Mouse (Mus musculus): ENCODE data around the gene Olfr1188. TPM values are rescaled to one million over a fixed set of nuclear protein-coding genes. Genes with fewer than 3 reads are reported as not detected.
"Not testable (repeated sequence)": the region's sequence is repeated elsewhere in the genome, so short reads cannot be mapped to it uniquely, and the experiment has no call there.

Gene Olfr1188
- not detected in 2 replicates for polyA plus RNA-seq (2015; fragmentation: Nextera tagmentation; extraction: Ambion mirVana)

GRCm38 (mm10) chr2:88556635-88557034, at the start of gene Olfr1188:
TSS of gene Olfr1188 (plus strand) at chr2:88556935.
- Histone ChIP-seq H3K4me2 (no peak within 1 kb of the TSS), H3K4me1 (no peaks in the 10 kb centered on the region), H3K27ac (no peak within 1 kb of the TSS), H3K9me3 (replicated peaks) (no peaks in the 10 kb centered on the region), H3K27me3 (no peaks in the 10 kb centered on the region), H3K36me3 (ENCODE audit: poor library complexity, severe bottlenecking) (no peaks in the 10 kb centered on the region), H3K9ac (no peak within 1 kb of the TSS), H3K4me3 (no peak within 1 kb of the TSS)
- ATAC-seq, result no peak
- 91% methylated on average over 2 of the region's 2 CpGs for WGBS

DNA sequence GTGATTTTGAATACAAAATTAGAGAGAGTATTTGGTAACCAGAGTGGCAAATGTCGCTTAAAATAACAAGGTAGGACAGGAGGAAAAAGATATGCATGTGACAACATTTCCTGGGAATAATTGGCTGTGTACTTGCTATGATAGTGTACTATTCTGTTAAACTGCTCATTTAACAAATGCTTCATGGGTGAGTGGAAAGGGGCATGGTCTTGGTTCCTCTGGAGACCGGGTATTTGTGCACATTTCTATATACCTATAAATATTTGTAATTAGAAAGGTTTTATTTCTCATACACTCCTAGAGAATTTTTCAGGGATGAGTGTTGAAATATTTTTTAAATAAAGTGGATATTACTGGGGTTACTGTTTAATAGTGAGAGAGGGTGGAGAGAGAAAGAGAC, 38.5 kb upstream of the Olfr1188 start, which contains the start of gene Olfr1186:
Gene Olfr1186, plus strand, starts transcription at position 301 of the 400 bp plus-strand sequence.
- Histone ChIP-seq H3K4me1 (no peaks in the 10 kb centered on the region), H3K27me3 (no peaks in the 10 kb centered on the region), H3K27ac (no peak within 1 kb of the TSS), H3K4me3 (no peak within 1 kb of the TSS), H3K9me3 (replicated peaks) (no peaks in the 10 kb centered on the region), H3K36me3 (ENCODE audit: poor library complexity, severe bottlenecking) (no peaks in the 10 kb centered on the region), H3K9ac (no peak within 1 kb of the TSS), H3K4me2 (no peak within 1 kb of the TSS)
- 87% methylated on average over 2 of the region's 2 CpGs for WGBS
- ATAC-seq, result no peak

- Histone ChIP-seq H3K27me3 (no peaks in the 10 kb centered on the region), H3K27ac (no peak overlapping the region), H3K4me3 (no peak overlapping the region), H3K4me2 (no peak overlapping the region), H3K4me1 (no peaks in the 10 kb centered on the region), H3K36me3 (ENCODE audit: poor library complexity, severe bottlenecking) (no peaks in the 10 kb centered on the region), H3K9ac (no peak overlapping the region), H3K9me3 (replicated peaks) (no peaks in the 10 kb centered on the region)
- 70% methylated on average over 3 of the region's 3 CpGs for WGBS
- ATAC-seq, result no peak
Measured at GRCm38 (mm10) chr2:88525720-88526119, 31.0 kb upstream of the Olfr1188 start.

DNA sequence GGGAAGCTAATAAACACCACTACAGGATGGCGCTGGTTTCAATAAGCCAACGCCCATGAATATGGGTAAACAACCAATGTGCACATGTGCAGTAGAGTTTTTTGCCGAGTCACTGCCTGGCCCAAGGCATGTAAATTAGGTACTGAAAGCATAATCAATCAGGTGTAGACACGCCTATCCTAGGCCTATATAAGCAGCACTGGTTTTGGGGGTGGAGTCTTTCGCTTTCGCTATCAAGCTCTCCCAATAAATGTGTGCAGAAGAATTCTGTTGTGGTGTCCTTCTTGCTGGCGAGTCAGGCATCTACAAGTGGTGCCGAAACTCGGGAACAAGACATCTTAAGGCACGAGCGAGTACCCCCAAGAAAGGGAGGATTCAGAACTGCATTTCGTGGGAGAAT, 16.0 kb downstream of the Olfr1188 start:
- ATAC-seq; H3K9ac ChIP-seq; H3K4me1 ChIP-seq; H3K27me3 ChIP-seq; H3K36me3 ChIP-seq (ENCODE audit: poor library complexity, severe bottlenecking); H3K4me3 ChIP-seq; H3K4me2 ChIP-seq; H3K27ac ChIP-seq; H3K9me3 ChIP-seq (replicated peaks): not testable (repeated sequence)
- 90% methylated on average over 12 of the region's 12 CpGs for WGBS

- Histone ChIP-seq H3K36me3 (ENCODE audit: poor library complexity, severe bottlenecking) (no peaks in the 10 kb centered on the region), H3K27me3 (no peaks in the 10 kb centered on the region), H3K4me2 (no peak within 1 kb of the TSS), H3K4me1 (no peaks in the 10 kb centered on the region), H3K9ac (no peak within 1 kb of the TSS), H3K4me3 (no peak within 1 kb of the TSS), H3K27ac (no peak within 1 kb of the TSS), H3K9me3 (replicated peaks) (no peaks in the 10 kb centered on the region)
- no peak for ATAC-seq
Measured at GRCm38 (mm10) chr2:88586154-88586553, 29.4 kb downstream of the Olfr1188 start, which contains the start of gene Olfr1189. TSS of gene Olfr1189 (plus strand) at chr2:88586454.

Other genes starting within 250 kb of the Olfr1188 start
- gene Olfr1174-ps, start 241.8 kb upstream of the Olfr1188 start, polyA plus RNA-seq (2015; fragmentation: Nextera tagmentation; extraction: Ambion mirVana), result not detected in 2 replicates
- gene Olfr1175-ps, start 229.7 kb upstream of the Olfr1188 start, polyA plus RNA-seq (2015; fragmentation: Nextera tagmentation; extraction: Ambion mirVana), result not detected in 2 replicates
- gene Olfr1176, start 220.2 kb upstream of the Olfr1188 start, polyA plus RNA-seq (2015; fragmentation: Nextera tagmentation; extraction: Ambion mirVana), result not detected in 2 replicates
- gene Olfr1177-ps, start 210.4 kb upstream of the Olfr1188 start, polyA plus RNA-seq (2015; fragmentation: Nextera tagmentation; extraction: Ambion mirVana), result not detected in 2 replicates
- not detected in 2 replicates for gene Olfr1178, start 169.9 kb upstream of the Olfr1188 start, polyA plus RNA-seq (2015; fragmentation: Nextera tagmentation; extraction: Ambion mirVana)
- not detected in 2 replicates for gene Olfr1179, start 150.5 kb upstream of the Olfr1188 start, polyA plus RNA-seq (2015; fragmentation: Nextera tagmentation; extraction: Ambion mirVana)
- not detected in 2 replicates for gene Olfr1180, start 137.8 kb upstream of the Olfr1188 start, polyA plus RNA-seq (2015; fragmentation: Nextera tagmentation; extraction: Ambion mirVana)
- not detected in 2 replicates for gene Olfr1181, start 130.8 kb upstream of the Olfr1188 start, polyA plus RNA-seq (2015; fragmentation: Nextera tagmentation; extraction: Ambion mirVana)
- gene Gm13757, start 107.8 kb upstream of the Olfr1188 start, polyA plus RNA-seq (2015; fragmentation: Nextera tagmentation; extraction: Ambion mirVana), result not detected in 2 replicates
- gene Olfr1183, start 102.1 kb upstream of the Olfr1188 start, polyA plus RNA-seq (2015; fragmentation: Nextera tagmentation; extraction: Ambion mirVana), result not detected in 2 replicates
- gene Olfr1184, start 73.3 kb upstream of the Olfr1188 start, polyA plus RNA-seq (2015; fragmentation: Nextera tagmentation; extraction: Ambion mirVana), result not detected in 2 replicates
- gene Olfr1185-ps1, start 63.6 kb upstream of the Olfr1188 start, polyA plus RNA-seq (2015; fragmentation: Nextera tagmentation; extraction: Ambion mirVana), result not detected in 2 replicates
- gene Olfr1186, start 38.4 kb upstream of the Olfr1188 start, polyA plus RNA-seq (2015; fragmentation: Nextera tagmentation; extraction: Ambion mirVana), result not detected in 2 replicates
- gene Olfr1189, start 29.5 kb downstream of the Olfr1188 start, polyA plus RNA-seq (2015; fragmentation: Nextera tagmentation; extraction: Ambion mirVana), result not detected in 2 replicates
- not detected in 2 replicates for gene Olfr1191-ps1, start 83.6 kb downstream of the Olfr1188 start, polyA plus RNA-seq (2015; fragmentation: Nextera tagmentation; extraction: Ambion mirVana)
- not detected in 2 replicates for gene Olfr1192-ps1, start 91.6 kb downstream of the Olfr1188 start, polyA plus RNA-seq (2015; fragmentation: Nextera tagmentation; extraction: Ambion mirVana)
- not detected in 2 replicates for gene Olfr1193, start 118.7 kb downstream of the Olfr1188 start, polyA plus RNA-seq (2015; fragmentation: Nextera tagmentation; extraction: Ambion mirVana)
- gene Olfr1195, start 132.3 kb downstream of the Olfr1188 start, polyA plus RNA-seq (2015; fragmentation: Nextera tagmentation; extraction: Ambion mirVana), result not detected in 2 replicates
- not detected in 2 replicates for gene Olfr1196, start 147.7 kb downstream of the Olfr1188 start, polyA plus RNA-seq (2015; fragmentation: Nextera tagmentation; extraction: Ambion mirVana)
- not detected in 2 replicates for gene Olfr1197, start 175.4 kb downstream of the Olfr1188 start, polyA plus RNA-seq (2015; fragmentation: Nextera tagmentation; extraction: Ambion mirVana)
- not detected in 2 replicates for gene Olfr1198, start 194.4 kb downstream of the Olfr1188 start, polyA plus RNA-seq (2015; fragmentation: Nextera tagmentation; extraction: Ambion mirVana)
- gene Olfr1199, start 203.5 kb downstream of the Olfr1188 start, polyA plus RNA-seq (2015; fragmentation: Nextera tagmentation; extraction: Ambion mirVana), result not detected in 2 replicates
- gene Olfr1200, start 213.6 kb downstream of the Olfr1188 start, polyA plus RNA-seq (2015; fragmentation: Nextera tagmentation; extraction: Ambion mirVana), result not detected in 2 replicates
- gene Olfr1201, start 236.1 kb downstream of the Olfr1188 start, polyA plus RNA-seq (2015; fragmentation: Nextera tagmentation; extraction: Ambion mirVana), result not detected in 2 replicates

Measured in forebrain, embryonic 13.5 days (tissue).